Mouse (Mus musculus): ENCODE data around the gene Ttf2. TPM values are rescaled to one million over a fixed set of nuclear protein-coding genes. Genes with fewer than 3 reads are reported as not detected.

Ttf2 gene
- polyA plus RNA-seq, 1 experiment from 2014 or later, result 24.6 TPM

DNA sequence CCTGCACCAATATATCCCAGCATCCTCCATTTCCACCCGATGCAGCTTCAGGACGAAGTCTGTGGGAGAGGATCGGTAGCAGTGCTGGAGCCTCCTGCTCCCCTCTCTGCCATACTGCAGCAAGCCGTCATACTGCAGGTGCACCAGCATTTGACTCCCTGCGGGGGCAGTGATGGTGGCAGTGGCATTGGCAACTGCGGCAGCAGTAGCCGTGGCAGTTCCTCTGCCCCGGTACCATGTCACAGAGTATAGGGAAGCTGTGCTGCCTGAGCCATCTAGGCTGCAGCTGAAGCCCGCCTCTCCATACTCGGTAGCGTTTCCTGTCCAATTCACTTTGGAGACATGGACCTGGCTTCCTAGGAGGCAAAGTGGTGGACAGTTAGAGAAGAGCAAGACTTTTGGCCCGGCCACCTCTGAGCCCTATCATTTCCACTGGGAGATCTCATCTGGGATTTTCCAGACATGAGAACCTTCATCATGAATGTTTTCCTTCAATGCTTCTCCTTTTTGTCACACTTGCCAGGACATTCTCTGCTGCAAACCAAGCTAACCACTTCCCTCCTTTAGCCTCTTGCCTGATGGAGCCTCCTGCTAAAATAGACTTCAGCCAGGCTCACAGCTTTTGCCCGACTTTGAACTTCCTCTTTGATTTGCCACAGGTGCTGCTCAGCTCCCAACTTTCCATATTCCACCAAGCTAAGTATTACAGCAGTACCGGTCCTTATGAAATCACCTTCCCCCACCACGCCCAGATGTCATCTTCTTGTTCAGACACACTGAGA, 34.3 kb upstream of the Ttf2 start:
- Histone ChIP-seq H3K4me1 (no peaks in the 10 kb centered on the region), H3K9me3 (no peaks in the 10 kb centered on the region), H3K9ac (no peak overlapping the region), H3K4me2 (no peak overlapping the region), H3K27me3 (no peaks in the 10 kb centered on the region), H3K4me3 (replicated peaks) (no peak overlapping the region), H3K27ac (no peak overlapping the region), H3K36me3 (replicated peaks) (no peaks in the 10 kb centered on the region)
- 87% methylated on average over 15 of the region's 15 CpGs for WGBS
- no peak for ATAC-seq (ENCODE audit: low FRiP score)

DNA sequence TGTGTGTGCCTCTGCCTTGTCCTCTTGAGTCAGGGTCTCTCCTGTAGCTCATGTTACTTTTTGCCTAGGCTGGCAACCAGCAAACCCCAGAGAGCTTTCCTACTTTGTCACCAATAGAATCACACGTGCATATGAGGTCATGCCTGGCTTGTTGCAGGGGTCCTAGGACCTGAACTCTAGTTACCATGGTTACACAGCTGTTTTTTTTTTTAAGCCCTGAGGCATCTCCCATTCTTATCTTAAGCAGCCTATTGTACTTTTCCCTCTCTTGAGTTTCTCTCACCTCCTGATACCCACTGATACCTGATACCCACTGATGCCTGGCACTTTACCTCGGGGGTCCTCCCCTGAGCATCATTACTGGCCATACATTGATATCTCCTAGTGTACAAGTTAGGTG, 30.3 kb upstream of the Ttf2 start:
- H3K9ac ChIP-seq, result no peak overlapping the region
- H3K9me3 ChIP-seq, result no peaks in the 10 kb centered on the region
- H3K36me3 ChIP-seq (replicated peaks), result no peaks in the 10 kb centered on the region
- no peak overlapping the region for H3K4me3 ChIP-seq (replicated peaks)
- no peak overlapping the region for H3K4me2 ChIP-seq
- H3K27me3 ChIP-seq, result no peaks in the 10 kb centered on the region
- H3K4me1 ChIP-seq, result peaks cover 4% of the 10 kb centered on the region
- no peak for ATAC-seq (ENCODE audit: low FRiP score)
- H3K27ac ChIP-seq, result no peak overlapping the region
- WGBS, result 35% methylated on average over 2 of the region's 2 CpGs

DNA sequence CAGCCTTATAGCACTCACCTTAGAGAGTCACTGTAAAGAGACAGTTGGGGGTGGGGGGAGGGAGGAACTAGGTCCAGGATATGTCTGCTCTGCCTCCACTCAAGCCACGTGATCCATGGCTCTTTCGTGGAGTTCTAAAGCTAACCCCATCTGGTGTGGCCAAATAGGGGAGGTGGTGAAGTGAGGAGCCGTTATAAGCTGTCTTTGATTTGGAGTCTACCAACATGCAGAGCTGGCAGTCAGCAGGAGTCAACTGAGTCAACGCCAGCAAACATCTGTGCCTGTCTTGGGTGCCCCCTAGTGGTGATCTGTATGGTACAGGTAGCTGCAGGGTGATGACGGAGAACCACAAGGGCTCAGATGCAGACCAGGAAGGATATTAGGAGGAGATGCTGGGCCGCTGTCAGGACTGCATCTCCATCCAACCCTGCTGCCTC, 29.5 kb upstream of the Ttf2 start:
- H3K4me3 ChIP-seq (replicated peaks), result no peak overlapping the region
- no peaks in the 10 kb centered on the region for H3K36me3 ChIP-seq (replicated peaks)
- no peaks in the 10 kb centered on the region for H3K27me3 ChIP-seq
- peak; percentile 72 for ATAC-seq (ENCODE audit: low FRiP score)
- 12% methylated on average over 6 of the region's 6 CpGs for WGBS
- peaks cover 9% of the 10 kb centered on the region for H3K4me1 ChIP-seq
- no peaks in the 10 kb centered on the region for H3K9me3 ChIP-seq
- no peak overlapping the region for H3K27ac ChIP-seq
- H3K4me2 ChIP-seq, result no peak overlapping the region
- no peak overlapping the region for H3K9ac ChIP-seq

DNA sequence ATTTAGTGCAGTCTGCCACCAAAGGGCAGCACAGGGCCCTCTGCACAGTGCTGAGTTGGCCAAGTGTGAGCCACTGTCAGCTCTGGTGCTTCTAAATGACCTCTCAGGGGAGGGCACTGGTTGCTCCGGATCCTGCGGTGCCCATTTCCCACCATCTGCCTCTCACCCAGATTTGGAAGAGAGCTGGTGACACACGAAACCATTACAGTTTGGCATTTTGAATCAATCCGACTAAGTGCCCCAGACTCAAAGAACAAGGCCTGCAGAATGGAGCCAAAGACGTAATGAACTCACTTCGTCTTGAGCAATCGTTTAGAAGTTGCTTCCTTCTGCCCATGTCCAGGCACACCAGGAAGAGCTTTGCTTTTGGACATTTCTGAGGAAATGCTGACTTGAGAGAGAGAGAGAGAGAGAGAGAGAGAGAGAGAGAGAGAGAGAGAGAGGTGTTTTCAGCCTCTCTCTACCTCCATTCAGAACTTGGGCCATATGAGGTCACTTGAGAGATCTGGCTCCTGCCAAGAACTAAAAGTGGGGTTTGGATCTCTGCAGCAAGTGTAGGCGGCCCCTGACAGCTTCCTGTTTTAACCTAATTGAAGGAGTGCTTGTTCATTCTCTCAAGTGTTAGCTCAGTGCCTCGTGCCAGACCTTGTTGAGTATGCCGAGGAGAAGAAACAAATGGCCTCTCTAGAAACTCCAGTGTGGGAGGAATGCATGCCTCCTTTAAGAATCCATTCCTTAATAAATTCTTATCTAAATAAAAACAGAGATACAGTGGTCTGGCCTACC, 28.5 kb upstream of the Ttf2 start:
- Histone ChIP-seq H3K27me3 (no peaks in the 10 kb centered on the region), H3K36me3 (replicated peaks) (no peaks in the 10 kb centered on the region), H3K27ac (no peak overlapping the region), H3K4me2 (no peak overlapping the region), H3K4me3 (replicated peaks) (no peak overlapping the region), H3K9me3 (no peaks in the 10 kb centered on the region), H3K4me1 (peaks cover 9% of the 10 kb centered on the region), H3K9ac (no peak overlapping the region)
- no peak for ATAC-seq (ENCODE audit: low FRiP score)
- WGBS, result 86% methylated on average over 10 of the region's 10 CpGs

DNA sequence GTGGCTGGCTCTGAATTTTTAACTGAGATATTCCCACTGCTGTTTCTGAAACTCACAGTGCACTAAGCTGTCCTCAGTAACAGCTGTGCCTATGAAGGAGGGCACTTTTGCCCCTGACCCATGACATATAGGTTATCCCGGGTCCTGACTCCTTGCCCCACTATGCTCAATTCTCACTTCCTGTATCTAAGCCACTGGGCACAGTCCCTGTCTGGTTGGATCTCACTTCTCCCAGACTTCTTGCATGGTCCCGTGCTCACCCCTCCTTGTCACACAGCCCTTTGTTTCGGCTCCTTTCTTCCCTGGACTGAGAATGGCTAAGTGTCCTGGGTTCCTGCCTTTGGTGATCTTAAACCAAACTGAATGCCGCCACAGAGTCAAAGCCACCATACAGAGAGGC, 24.8 kb upstream of the Ttf2 start:
- H3K36me3 ChIP-seq (replicated peaks), result no peaks in the 10 kb centered on the region
- WGBS, result 50% methylated on average over 4 of the region's 4 CpGs
- H3K27me3 ChIP-seq, result 0 out of 2 replicates have a peak, but pooled peaks cover 5% of the 10 kb centered on the region
- no peak for ATAC-seq (ENCODE audit: low FRiP score)
- H3K4me1 ChIP-seq, result peaks cover 22% of the 10 kb centered on the region
- no peak overlapping the region for H3K4me2 ChIP-seq
- H3K27ac ChIP-seq, result no peak overlapping the region
- H3K9me3 ChIP-seq, result no peaks in the 10 kb centered on the region
- H3K4me3 ChIP-seq (replicated peaks), result no peak overlapping the region
- no peak overlapping the region for H3K9ac ChIP-seq

DNA sequence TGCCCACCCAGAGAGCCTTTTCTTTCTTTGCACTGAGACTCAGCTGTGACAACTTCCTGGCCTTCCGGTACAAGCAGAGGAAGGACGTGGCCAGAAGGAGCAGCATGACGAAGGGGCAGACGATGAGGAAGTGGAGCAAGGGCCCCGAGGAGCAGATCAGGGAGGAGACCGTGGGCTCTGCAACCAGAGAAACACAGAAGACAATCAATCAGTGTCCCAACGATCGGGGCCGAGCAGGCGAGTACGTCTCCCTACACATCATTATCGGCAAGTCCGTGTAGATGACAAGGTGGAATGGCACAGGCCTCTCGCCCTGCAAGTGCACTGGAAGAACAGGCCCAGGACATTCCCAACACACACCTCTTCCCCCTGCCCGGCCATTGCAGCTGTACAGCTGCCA, 24.3 kb upstream of the Ttf2 start:
- no peak overlapping the region for H3K4me2 ChIP-seq
- H3K4me3 ChIP-seq (replicated peaks), result no peak overlapping the region
- no peak overlapping the region for H3K27ac ChIP-seq
- no peak overlapping the region for H3K9ac ChIP-seq
- no peaks in the 10 kb centered on the region for H3K9me3 ChIP-seq
- 87% methylated on average over 15 of the region's 15 CpGs for WGBS
- no peak for ATAC-seq (ENCODE audit: low FRiP score)
- no peaks in the 10 kb centered on the region for H3K36me3 ChIP-seq (replicated peaks)
- peaks cover 24% of the 10 kb centered on the region for H3K4me1 ChIP-seq
- 0 out of 2 replicates have a peak, but pooled peaks cover 5% of the 10 kb centered on the region for H3K27me3 ChIP-seq

DNA sequence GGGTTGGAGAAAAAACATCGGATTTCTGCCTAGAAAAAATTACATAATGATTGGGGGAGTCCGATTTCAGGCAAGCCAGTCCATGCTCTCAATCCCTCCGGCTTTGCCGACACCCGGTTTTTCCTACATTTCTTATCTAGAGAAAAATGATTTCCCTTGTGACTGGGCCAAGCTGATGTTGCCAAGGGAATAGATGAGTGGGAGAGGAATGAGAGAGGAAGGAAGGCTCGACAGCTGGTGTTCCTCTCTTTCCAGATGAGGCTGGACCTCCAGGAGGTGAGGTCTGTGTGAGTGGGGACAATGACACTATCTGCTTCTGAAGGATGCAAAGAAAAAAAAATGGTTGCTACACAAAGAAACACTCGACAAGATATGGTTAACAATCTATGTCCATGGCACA, 23.7 kb upstream of the Ttf2 start:
- Histone ChIP-seq H3K27ac (no peak overlapping the region), H3K9me3 (no peaks in the 10 kb centered on the region), H3K4me2 (no peak overlapping the region), H3K27me3 (0 out of 2 replicates have a peak, but pooled peaks cover 8% of the 10 kb centered on the region), H3K9ac (no peak overlapping the region), H3K4me1 (peaks cover 24% of the 10 kb centered on the region), H3K4me3 (replicated peaks) (no peak overlapping the region), H3K36me3 (replicated peaks) (no peaks in the 10 kb centered on the region)
- no peak for ATAC-seq (ENCODE audit: low FRiP score)
- 88% methylated on average over 7 of the region's 7 CpGs for WGBS

DNA sequence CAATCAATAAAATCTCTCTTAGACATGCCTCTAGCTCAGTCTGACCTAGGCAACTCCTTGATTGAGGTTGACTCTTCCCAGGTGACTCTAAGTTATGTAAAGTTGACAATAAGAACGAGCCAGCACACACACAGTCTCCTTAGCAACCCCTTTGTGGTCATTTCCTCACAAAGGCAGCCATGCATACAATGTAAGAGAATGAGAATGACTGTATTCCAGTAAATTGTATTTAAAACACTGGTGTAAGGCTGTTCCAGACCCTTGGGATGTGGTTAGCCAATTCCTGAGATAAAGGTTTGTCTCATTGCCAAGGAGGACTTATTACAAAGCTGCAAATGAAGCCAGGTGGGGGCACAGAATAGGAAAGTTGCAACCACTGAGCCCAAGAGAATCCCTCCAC, 20.8 kb upstream of the Ttf2 start:
- 42% methylated on average over 1 of the region's 1 CpGs for WGBS
- H3K9me3 ChIP-seq, result no peaks in the 10 kb centered on the region
- H3K9ac ChIP-seq, result no peak overlapping the region
- H3K4me2 ChIP-seq, result no peak overlapping the region
- H3K4me1 ChIP-seq, result peaks cover 24% of the 10 kb centered on the region
- H3K36me3 ChIP-seq (replicated peaks), result no peaks in the 10 kb centered on the region
- no peak for ATAC-seq (ENCODE audit: low FRiP score)
- H3K27ac ChIP-seq, result no peak overlapping the region
- H3K4me3 ChIP-seq (replicated peaks), result no peak overlapping the region
- H3K27me3 ChIP-seq, result 0 out of 2 replicates have a peak, but pooled peaks cover 8% of the 10 kb centered on the region

DNA sequence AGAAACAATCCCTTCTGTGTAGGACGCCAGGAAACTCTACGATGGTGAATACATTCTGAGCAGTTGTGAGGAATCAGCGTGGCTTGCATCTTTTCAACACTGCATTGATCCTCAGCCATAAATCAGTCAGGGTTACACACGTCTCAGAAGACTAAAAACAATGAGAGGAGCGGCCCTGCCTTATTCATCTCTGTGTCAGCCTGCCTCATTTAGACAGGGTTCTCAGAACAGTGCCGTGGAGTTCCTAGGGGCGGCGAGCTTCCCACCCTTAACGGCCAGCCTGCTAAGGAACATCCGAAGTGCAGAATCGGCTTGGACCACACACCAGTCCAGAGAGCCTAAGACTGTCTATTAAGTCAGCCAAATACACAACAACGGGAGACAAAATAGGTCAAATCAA, 20.0 kb upstream of the Ttf2 start:
- H3K4me2 ChIP-seq, result no peak overlapping the region
- H3K4me1 ChIP-seq, result peaks cover 19% of the 10 kb centered on the region
- WGBS, result 42% methylated on average over 12 of the region's 12 CpGs
- 0 out of 2 replicates have a peak, but pooled peaks cover 8% of the 10 kb centered on the region for H3K27me3 ChIP-seq
- H3K36me3 ChIP-seq (replicated peaks), result no peaks in the 10 kb centered on the region
- ATAC-seq (ENCODE audit: low FRiP score), result no peak
- H3K27ac ChIP-seq, result no peak overlapping the region
- no peaks in the 10 kb centered on the region for H3K9me3 ChIP-seq
- no peak overlapping the region for H3K9ac ChIP-seq
- no peak overlapping the region for H3K4me3 ChIP-seq (replicated peaks)

DNA sequence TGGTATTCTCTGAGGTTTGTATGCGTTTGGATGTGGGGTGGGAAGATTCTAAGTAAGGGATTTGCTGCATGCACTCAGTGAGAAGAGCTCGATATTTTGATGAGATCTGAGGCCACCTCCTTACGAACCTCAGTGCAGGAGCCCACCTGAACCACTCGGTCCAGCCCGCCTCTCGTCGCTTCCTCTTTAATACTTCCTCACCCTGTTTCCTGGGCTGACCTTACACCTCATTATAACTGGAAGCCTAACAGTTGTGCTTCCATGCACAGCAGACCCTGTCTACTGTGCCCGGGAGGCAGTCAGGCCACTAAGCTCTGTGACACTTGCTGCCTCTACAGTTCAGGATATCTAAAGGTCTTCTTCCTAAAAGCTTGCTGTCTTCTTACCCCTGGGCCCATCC, 9.8 kb upstream of the Ttf2 start:
- no peak for ATAC-seq (ENCODE audit: low FRiP score)
- Histone ChIP-seq H3K4me2 (no peak overlapping the region), H3K27me3 (0 out of 2 replicates have a peak, but pooled peaks cover 4% of the 10 kb centered on the region), H3K27ac (no peak overlapping the region), H3K4me1 (peaks cover 15% of the 10 kb centered on the region), H3K9ac (no peak overlapping the region), H3K36me3 (replicated peaks) (no peaks in the 10 kb centered on the region), H3K4me3 (replicated peaks) (no peak overlapping the region), H3K9me3 (no peaks in the 10 kb centered on the region)
- 79% methylated on average over 8 of the region's 8 CpGs for WGBS

DNA sequence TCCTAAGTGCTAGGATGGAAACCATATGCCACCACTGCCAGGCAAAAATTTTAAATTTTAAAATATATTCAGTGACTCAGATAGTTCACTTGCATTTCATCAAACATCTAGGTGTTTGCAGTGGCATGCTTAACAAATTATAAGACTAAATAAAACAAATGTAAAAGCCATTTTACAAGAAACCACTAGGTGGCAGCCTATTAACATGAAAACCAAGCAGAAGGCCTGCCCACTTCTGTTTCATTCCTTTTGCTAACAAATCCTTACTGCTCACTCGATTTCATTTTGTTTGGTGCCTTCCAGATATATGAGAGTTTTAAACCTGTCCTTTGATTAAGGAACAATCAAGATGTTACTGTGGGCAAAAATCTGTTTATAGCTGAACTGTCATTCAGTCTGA, 4.4 kb upstream of the Ttf2 start:
- Histone ChIP-seq H3K9ac (no peak overlapping the region), H3K27ac (no peak overlapping the region)
- WGBS, result 9% methylated on average over 1 of the region's 1 CpGs

DNA sequence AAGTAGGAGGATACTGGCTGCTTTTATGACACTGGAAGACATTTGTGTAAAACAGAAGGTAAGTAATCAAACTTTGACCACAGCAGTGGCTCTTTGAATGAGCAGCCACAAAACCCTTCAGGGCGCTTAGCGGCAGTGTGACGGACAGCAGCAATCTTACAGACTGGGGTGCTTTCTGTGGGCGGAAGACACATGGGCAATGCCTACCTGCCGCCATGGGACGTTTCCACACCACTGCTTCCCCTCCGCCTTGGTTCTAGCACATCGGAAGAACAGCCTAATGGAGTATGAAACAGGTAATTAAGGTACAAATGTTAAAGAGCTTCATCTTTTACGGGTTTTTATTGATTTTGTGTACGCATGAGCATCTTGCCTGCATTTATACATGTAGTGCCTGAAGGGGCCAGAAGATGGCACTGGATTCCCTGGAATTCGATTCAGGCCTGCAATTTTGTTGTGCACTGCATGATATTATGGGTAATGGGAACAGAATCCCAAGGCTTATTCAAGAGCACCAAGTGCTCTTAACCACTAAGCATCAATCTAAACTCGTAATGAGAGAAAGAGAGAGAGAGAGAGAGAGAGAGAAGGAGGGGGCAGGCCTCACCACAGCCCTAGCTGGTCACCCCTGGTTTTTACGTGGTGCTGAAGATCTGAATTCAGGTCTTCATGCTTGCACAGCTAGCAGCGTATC, 5.5 kb downstream of the Ttf2 start:
- Histone ChIP-seq H3K27ac (no peak overlapping the region), H3K4me2 (no peak overlapping the region), H3K9ac (no peak overlapping the region), H3K27me3 (no peaks in the 10 kb centered on the region), H3K4me1 (peaks cover 4% of the 10 kb centered on the region), H3K4me3 (replicated peaks) (no peak overlapping the region), H3K36me3 (replicated peaks) (peaks cover 48% of the 10 kb centered on the region), H3K9me3 (no peaks in the 10 kb centered on the region)
- no peak for ATAC-seq (ENCODE audit: low FRiP score)
- 82% methylated on average over 14 of the region's 14 CpGs for WGBS

More for the DNA sequence above, 4.4 kb upstream of the Ttf2 start:
- Histone ChIP-seq H3K4me3 (replicated peaks) (no peak overlapping the region), H3K27me3 (no peaks in the 10 kb centered on the region), H3K9me3 (no peaks in the 10 kb centered on the region), H3K4me1 (peaks cover 12% of the 10 kb centered on the region), H3K4me2 (no peak overlapping the region), H3K36me3 (replicated peaks) (no peaks in the 10 kb centered on the region)
- no peak for ATAC-seq (ENCODE audit: low FRiP score)
